Mouse (Mus musculus) spleen, postnatal 4 days (tissue): ENCODE results near the gene Crybb1.

ENCODE experiments used
- DNase-seq, 2 experiments: peaks; one replicate each; pipeline ENCODE4 v3.0.0; 2022; ENCODE audit warnings: low spot score in 2 of 2

The Crybb1 gene

GRCm38 (mm10) chr5:112285548-112286085 lies 30.0 kb downstream of the Crybb1 start:
- DNase-seq = no peak

- no peak for DNase-seq
Measured at GRCm38 (mm10) chr5:112286608-112286983, 31.0 kb downstream of the Crybb1 start.

GRCm38 (mm10) chr5:112286984-112287641 lies 31.5 kb downstream of the Crybb1 start:
- DNase-seq = peak in 1 of 2 experiments; percentile 50

- DNase-seq = no peak
Measured at GRCm38 (mm10) chr5:112287652-112288051, 32.0 kb downstream of the Crybb1 start.

- no peak for DNase-seq
Measured at GRCm38 (mm10) chr5:112288193-112289141, 32.9 kb downstream of the Crybb1 start.

DNA sequence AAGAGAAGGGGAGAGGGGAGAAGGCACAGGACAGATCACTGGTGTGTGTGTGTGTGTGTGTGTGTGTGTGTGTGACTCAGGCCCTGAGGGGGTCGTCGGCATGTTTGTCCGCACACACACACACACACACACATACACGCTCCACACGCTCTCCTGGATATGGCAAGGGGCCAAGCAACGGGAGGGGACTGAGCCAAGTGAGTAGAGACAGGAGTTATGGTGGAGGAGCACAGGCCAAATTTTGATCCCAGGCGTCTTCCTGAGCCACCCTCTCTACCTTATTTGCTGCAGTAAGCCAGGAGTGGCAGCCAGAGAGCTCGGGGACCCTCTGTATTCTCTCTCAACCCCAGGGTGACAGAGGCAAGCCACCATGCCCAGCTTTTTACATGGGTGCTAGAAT lies 33.6 kb downstream of the Crybb1 start:
- DNase-seq = no peak

GRCm38 (mm10) chr5:112289819-112290535 lies 34.4 kb downstream of the Crybb1 start:
- no peak for DNase-seq

DNA sequence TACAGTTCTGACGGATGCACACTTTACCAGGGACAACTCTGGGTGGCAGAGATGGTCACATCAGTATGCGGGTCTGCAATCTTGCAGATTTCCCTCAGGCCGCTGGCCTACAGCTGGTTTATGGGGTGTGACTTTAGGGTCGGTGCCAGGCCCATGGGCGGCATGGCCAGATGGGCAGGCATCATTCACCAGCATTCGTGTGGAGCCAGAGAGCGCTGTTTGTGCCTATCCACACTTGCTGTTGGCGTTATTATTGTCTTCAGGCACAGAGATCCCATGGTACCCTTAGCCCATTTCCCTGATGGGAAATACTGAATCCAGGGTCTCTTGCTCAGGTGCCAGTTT lies 34.9 kb downstream of the Crybb1 start:
- DNase-seq = no peak

- DNase-seq = no peak
Measured at GRCm38 (mm10) chr5:112291866-112292265, 36.3 kb downstream of the Crybb1 start.

DNA sequence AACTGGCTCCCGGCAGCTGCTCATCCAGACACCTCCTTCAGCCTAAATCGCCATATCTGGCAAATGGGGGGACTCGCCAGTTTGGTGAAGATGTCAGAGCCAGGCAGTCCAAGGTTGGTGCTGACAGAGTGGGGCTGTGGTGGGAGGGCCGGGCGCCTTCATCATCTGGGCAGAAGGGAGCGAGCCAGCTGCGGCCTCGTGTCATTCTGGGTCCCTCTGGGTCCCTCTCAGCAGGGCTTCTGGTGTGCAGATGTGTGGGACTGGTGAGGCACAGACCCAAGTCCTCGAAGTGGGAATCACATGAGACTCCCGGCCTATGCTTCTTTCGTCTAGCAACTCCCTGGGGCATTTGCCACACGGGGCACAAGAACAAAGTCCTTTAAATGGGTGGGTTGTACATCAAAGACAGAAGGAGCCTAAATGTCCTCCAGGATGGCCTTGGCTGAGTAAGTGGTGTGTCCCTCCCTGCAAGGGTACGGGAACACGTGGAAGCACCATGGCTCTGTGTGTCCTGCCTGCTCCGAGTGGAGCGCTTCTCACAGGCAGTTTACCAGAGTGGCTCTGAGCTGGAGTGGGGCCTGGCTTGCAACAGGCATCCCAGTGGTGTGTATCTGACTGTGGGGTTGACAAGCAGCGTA lies 36.8 kb downstream of the Crybb1 start:
- DNase-seq = no peak

GRCm38 (mm10) chr5:112293800-112294199 lies 38.2 kb downstream of the Crybb1 start:
- DNase-seq = no peak

DNA sequence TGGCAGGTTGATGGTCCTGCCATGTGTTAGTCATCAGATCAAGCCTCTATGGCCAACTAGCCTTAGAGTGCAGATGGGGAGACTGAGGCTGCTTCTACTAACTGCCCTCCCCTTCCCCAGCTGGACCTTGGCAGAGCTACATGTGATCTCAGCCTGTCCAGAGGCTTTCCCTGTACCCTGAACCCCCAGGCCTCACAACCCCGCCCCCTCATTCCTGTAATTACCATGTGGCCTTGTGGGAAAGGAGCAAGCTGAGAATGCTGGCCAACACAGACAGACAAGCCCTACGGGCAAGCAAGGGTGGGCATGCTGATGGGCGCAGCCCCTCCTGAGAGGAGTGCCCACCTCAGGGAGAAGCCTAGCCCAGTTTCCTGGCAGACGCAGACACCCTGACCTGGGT lies 39.1 kb downstream of the Crybb1 start:
- no peak for DNase-seq

DNA sequence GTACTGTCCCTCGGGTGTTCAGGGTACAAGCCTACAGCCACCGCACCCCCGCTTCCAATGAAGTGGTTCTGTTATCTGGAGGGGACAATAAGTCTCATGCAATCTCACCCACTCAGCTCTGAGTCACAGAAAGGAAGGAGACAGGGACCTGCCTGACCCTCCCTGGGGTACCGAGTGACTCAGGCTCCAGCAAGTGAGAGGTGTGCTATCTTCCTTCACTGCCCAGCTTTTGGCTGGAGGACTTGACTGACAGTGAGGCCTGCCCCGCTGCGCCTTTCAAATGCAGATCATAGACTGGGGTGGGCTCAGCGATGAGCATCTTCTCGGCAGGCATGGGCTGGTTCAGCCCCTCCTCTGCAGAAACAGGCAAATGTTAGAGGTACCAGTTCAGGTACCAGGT lies 39.5 kb downstream of the Crybb1 start:
- DNase-seq = no peak

DNA sequence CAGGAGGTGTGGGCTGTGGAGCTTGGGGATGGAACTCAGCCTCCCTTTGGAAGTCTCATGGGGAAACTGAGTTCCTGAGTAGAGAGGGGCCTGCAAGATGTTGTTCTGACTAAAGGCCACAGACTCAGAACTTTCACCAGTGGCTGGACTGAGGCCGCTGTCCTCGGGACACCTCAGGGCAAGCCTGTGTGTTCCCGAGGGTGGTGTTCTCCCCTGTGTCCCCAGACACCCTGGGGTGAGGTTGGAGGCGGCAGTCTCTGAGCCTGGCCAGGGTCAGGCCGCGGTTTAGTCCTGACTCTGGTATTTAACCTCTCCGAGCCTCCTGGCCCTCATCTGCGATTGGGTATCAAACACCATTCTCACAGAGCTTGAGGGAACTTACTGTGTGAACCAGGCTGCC lies 39.9 kb downstream of the Crybb1 start:
- DNase-seq = no peak

- peak in 1 of 2 experiments; percentile 60 for DNase-seq
Measured at GRCm38 (mm10) chr5:112296404-112297181, 41.0 kb downstream of the Crybb1 start.

- no peak for DNase-seq
Measured at GRCm38 (mm10) chr5:112297257-112297656, 41.6 kb downstream of the Crybb1 start.

GRCm38 (mm10) chr5:112298226-112298988 lies 42.8 kb downstream of the Crybb1 start:
- no peak for DNase-seq

- no peak for DNase-seq
Measured at GRCm38 (mm10) chr5:112299399-112299798, 43.8 kb downstream of the Crybb1 start.

DNA sequence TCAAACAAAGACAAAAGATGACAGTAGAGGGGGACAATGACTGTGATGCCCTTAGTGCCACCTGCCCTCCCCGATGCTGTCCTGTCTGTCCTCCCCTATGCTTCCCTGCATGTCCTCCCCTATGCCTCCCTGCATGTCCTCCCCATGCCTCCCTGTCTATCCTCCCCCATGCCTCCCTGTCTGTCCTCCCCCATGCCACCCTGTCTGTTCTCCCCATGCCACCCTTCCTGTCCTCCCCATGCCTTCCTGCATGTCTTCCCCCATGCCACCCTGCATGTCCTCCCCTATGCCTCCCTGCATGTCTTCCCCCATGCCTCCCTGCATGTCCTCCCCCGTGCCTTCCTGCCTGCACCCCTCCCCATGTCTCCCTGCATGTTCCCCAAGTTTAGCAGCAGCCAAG lies 44.5 kb downstream of the Crybb1 start:
- DNase-seq = no peak

DNA sequence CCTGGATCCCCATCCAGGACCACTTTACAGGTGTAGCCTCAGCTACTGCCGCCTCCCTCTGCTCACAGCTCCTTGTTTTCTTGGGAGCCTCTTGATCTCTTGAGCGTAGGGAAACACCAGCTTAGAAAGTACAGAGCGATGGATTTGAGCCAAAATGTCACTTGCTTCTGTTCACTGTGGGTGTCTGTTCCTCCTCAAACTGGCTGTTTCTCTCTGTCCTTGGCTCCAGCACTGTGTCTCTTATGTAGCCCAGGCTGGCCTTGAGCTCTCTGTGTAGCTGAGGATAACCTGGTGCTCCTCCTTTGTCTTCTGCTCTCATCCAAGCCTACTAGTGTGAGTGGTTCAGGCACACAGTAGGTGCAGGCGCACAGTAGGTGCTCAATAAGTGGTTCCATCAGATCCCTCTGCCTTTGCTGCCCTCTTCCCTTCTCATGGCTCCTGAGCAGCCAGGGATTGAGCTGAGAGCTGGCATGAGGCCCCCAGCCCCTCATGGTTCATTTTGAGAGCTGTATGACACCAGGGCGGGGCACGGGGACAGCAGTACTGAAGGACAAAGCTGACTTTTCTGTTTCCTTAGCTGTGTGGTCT lies 45.2 kb downstream of the Crybb1 start:
- DNase-seq = no peak
